Mouse (Mus musculus) forebrain, embryonic 16.5 days (tissue): ENCODE data around the gene D430041D05Rik. TPM values are rescaled to one million over a fixed set of nuclear protein-coding genes. Genes with fewer than 3 reads are reported as not detected.
A peak's percentile ranks its signal among the peaks of the same experiment; 100 is the strongest.

Source experiments
- ATAC-seq: fragments of 200-750 bp; cut with Nextera tagmentation; 2 replicates; pipeline ENCODE4 v1.8.0; 2017; ENCODE audit warnings: mild to moderate bottlenecking, moderate library complexity
- H3K27ac ChIP-seq: fragments of 300-500 bp; sonication (generic); 2 replicates; pipeline ENCODE4 v1.5.1; 2014; ENCODE audit warnings: low read length, control low read depth
- H3K27me3 ChIP-seq: fragments of 300-500 bp; sonication (generic); replicated peaks from 2 replicates; pipeline ENCODE4 v1.6.1; 2014; ENCODE audit warnings: low read length; ENCODE audit not compliant: control insufficient read depth, insufficient read depth
- H3K36me3 ChIP-seq: fragments of 300-500 bp; sonication (generic); 2 replicates; pipeline ENCODE4 v1.6.1; 2014; ENCODE audit not compliant: control insufficient read depth, insufficient read depth
- H3K4me1 ChIP-seq: fragments of 300-500 bp; sonication (generic); replicated peaks from 2 replicates; pipeline ENCODE4 v1.6.1; 2014; ENCODE audit warnings: low read length; ENCODE audit not compliant: control insufficient read depth, insufficient read depth
- H3K4me2 ChIP-seq: fragments of 300-500 bp; sonication (generic); 2 replicates; pipeline ENCODE4 v1.6.1; 2014; ENCODE audit warnings: mild to moderate bottlenecking, low read length, control low read depth
- H3K4me3 ChIP-seq: fragments of 300-500 bp; sonication (generic); replicated peaks from 2 replicates; pipeline ENCODE4 v1.5.1; 2014; ENCODE audit warnings: mild to moderate bottlenecking, low read length, control low read depth
- H3K9ac ChIP-seq: fragments of 300-500 bp; sonication (generic); replicated peaks from 2 replicates; pipeline ENCODE4 v1.6.1; 2014; ENCODE audit warnings: low read depth, low read length, control low read depth
- H3K9me3 ChIP-seq: fragments of 300-500 bp; sonication (generic); 2 replicates; pipeline ENCODE4 v1.6.1; 2016; ENCODE audit warnings: low read length; ENCODE audit not compliant: control insufficient read depth
- WGBS: fragments of 180-500 bp; shearing (Covaris S2); extraction: QIAGEN DNeasy Blood & Tissue Kit; methylation state at CpG from one replicate; pipeline ENCODE4 v1.1.7; 2014; 5-methylcytosine and 5-hydroxymethylcytosine counted together
- polyA plus RNA-seq: library from polyadenylated mRNA; unstranded; fragments of >200 nt; fragmentation: Nextera tagmentation; extraction: Ambion mirVana; gene quantifications from 2 replicates; pipeline ENCODE4 v1.2.1, GENCODE M21; 2015

Gene D430041D05Rik
- polyA plus RNA-seq, 1 experiment from 2014 or later: 14.9 TPM

DNA sequence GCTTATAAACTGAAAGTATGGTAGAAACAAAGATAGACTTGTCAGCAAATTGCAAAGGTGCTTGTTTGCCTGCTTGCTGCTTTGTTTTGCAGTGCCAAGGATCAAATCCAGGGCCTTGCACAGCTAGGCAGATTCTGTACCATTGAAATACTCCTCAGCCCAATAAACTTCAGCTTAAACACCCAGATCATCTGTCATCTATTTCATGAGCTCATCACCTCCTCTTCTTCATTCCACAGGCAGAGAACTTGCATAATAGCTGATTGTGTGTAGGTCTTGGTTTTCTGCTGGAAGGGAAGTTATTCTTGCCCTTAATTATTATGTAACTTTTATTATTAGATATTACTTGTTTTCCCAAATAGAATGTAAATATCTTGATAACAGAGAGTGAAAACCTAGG lies 73.2 kb downstream of the D430041D05Rik start:
- no peak for ATAC-seq
- no peaks in the 10 kb centered on the region for H3K27me3 ChIP-seq
- H3K36me3 ChIP-seq: no peaks in the 10 kb centered on the region
- H3K4me2 ChIP-seq: no peak overlapping the region
- H3K4me3 ChIP-seq: no peak overlapping the region
- H3K9me3 ChIP-seq: no peaks in the 10 kb centered on the region
- H3K9ac ChIP-seq: no peak overlapping the region
- H3K4me1 ChIP-seq: peaks cover 7% of the 10 kb centered on the region
- no peak overlapping the region for H3K27ac ChIP-seq

DNA sequence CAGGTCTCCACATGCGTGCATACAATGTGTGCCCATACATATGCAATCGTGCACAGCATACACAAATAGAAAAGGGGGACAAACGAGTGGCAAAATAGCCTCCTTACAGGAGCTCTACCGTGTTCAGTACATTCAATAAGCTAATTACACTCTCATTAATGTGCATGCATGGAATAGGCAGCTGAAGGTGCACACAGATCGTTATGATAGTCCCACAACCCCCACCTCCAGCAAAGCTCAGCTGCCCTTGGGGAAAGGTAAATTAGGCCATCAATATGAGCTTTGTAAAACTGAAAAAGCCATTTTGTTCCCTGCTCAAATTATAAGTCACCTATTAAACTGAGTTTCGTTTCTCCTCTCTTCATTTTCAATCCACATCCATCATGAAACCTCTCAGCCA lies 75.0 kb downstream of the D430041D05Rik start:
- no peaks in the 10 kb centered on the region for H3K9me3 ChIP-seq
- WGBS: 23% methylated on average over 6 of the region's 6 CpGs
- H3K9ac ChIP-seq: no peak overlapping the region
- H3K36me3 ChIP-seq: no peaks in the 10 kb centered on the region
- no peaks in the 10 kb centered on the region for H3K27me3 ChIP-seq
- no peak for ATAC-seq
- no peak overlapping the region for H3K4me2 ChIP-seq
- peaks cover 7% of the 10 kb centered on the region for H3K4me1 ChIP-seq
- H3K4me3 ChIP-seq: no peak overlapping the region
- H3K27ac ChIP-seq: no peak overlapping the region

DNA sequence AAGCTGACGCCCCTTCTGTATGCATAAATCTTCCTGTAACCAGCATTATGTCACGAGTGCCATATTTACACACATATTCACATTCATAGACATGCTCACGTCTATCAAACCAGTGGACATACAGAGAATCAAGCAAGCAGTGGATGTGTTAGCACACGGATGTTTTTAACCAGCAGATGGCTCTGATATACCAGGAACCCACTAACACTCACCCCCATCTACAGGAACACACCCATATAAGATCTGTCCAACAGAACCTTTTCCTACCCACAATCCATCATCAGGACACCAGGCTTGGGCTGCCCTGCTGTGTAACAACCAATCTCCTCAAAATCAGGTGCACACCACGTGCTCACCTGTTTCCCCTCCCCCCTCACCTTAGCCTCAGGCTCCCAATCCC lies 76.9 kb downstream of the D430041D05Rik start:
- 66% methylated on average over 5 of the region's 5 CpGs for WGBS
- Histone ChIP-seq H3K9ac (no peak overlapping the region), H3K4me3 (no peak overlapping the region), H3K4me1 (peaks cover 7% of the 10 kb centered on the region), H3K9me3 (no peaks in the 10 kb centered on the region), H3K27me3 (no peaks in the 10 kb centered on the region), H3K27ac (no peak overlapping the region), H3K36me3 (no peaks in the 10 kb centered on the region), H3K4me2 (no peak overlapping the region)
- ATAC-seq: peak; percentile 49; the same call in 1 of the 2 replicates

DNA sequence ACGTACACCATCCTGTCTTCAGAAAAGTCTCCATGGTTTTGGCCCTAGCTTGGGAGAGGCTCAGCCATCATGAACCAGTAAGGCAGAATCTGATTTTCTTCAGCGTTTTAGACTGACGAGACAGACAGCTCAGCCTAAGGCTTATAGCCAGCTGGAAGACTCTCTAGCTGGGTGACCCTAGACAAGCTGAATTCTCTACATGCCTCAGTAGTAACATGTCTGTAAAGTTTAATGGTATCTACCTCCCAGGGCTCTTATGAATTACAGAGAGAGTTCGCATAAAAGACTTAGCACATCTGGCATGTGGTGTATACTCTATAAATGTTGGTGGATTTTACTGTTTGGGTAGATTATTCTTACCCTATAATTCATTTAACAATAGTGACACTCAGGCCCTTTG lies 78.1 kb downstream of the D430041D05Rik start:
- H3K4me1 ChIP-seq: peaks cover 8% of the 10 kb centered on the region
- no peak overlapping the region for H3K4me2 ChIP-seq
- no peak for ATAC-seq
- no peaks in the 10 kb centered on the region for H3K9me3 ChIP-seq
- no peaks in the 10 kb centered on the region for H3K36me3 ChIP-seq
- no peaks in the 10 kb centered on the region for H3K27me3 ChIP-seq
- no peak overlapping the region for H3K9ac ChIP-seq
- no peak overlapping the region for H3K4me3 ChIP-seq
- 67% methylated on average over 4 of the region's 4 CpGs for WGBS
- H3K27ac ChIP-seq: no peak overlapping the region

DNA sequence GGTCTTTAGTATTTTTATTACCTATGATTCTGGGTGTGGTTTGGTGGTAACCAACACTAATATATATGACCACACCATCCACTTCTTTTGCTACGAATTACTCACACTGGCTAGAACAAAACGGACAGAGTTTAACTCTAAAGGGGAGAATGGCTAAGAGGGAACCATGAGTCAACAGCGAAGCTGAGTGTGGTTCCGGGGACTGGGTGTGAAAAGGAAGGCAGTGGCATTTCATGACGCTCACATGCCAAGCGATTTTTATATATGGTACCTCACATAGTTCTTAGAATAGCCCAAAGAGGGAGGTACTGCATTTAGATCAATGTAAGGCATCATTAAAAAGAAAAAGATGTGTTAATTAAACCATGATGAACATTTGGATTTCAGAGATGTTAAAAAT lies 79.6 kb downstream of the D430041D05Rik start:
- Histone ChIP-seq H3K36me3 (no peaks in the 10 kb centered on the region), H3K27ac (no peak overlapping the region), H3K9me3 (no peaks in the 10 kb centered on the region), H3K27me3 (no peaks in the 10 kb centered on the region), H3K4me3 (no peak overlapping the region), H3K4me1 (peaks cover 17% of the 10 kb centered on the region), H3K9ac (no peak overlapping the region), H3K4me2 (no peak overlapping the region)
- 94% methylated on average over 6 of the region's 6 CpGs for WGBS
- ATAC-seq: no peak

DNA sequence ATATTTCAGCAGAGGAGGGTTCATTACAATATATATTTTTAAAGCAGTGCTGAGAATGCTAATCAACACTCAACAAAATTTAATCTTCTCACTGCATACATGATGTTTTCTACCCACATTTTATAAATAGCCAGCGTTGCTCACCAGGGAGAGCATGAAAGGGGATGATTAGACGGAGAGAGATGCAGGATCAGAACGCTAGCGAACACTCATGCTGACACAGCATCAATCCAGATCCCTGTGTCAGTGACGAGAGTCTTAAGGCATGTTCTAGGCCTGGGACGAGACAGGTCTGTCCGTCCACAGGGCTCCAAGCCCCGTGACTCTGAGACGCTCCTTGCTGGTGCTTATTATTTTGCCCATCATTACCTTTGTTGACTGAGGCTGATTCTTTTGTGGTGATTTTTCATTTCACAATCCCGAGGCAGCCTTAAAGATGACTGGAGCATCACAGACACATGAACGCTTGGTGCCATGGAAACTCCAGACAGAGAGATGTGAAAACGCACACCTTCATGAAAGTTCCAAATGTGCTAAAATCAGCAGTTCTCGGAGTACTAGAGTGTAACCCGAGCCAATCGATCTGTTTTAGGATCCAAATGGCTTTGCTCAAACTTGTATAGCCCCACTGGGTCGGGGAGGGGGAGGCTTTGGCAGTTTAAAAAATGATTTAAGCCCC lies 83.6 kb downstream of the D430041D05Rik start:
- Histone ChIP-seq H3K27ac (peak overlapping the region; percentile 76), H3K4me1 (peaks cover 10% of the 10 kb centered on the region), H3K9ac (peak overlapping the region; percentile 29; the same call in 1 of the 2 replicates), H3K36me3 (no peaks in the 10 kb centered on the region), H3K4me2 (peak overlapping the region; percentile 9; the same call in 1 of the 2 replicates), H3K9me3 (no peaks in the 10 kb centered on the region), H3K4me3 (no peak overlapping the region), H3K27me3 (no peaks in the 10 kb centered on the region)
- ATAC-seq: peak; percentile 54
- WGBS: 65% methylated on average over 16 of the region's 16 CpGs

DNA sequence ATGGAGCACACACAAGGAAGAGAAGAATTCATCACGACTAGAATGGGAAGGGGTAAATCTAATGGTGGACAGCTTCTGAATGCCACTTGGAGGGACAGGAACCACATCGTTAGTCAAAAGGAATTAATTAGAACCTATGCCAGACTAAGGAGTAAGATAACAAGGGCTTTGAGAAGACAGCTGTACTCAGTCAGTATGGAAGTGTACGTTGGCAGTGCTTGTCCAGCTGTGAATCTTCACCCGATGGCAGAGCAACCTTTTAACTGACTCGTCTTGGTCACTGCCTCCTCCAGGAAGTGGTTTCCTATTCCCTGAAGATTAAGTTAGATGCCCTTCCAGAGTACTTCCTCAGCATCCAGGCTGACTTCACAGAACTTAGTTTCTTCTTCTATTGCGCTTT lies 87.0 kb downstream of the D430041D05Rik start:
- Histone ChIP-seq H3K4me3 (no peak overlapping the region), H3K9me3 (no peaks in the 10 kb centered on the region), H3K27ac (no peak overlapping the region), H3K4me2 (no peak overlapping the region), H3K27me3 (no peaks in the 10 kb centered on the region), H3K9ac (no peak overlapping the region), H3K36me3 (no peaks in the 10 kb centered on the region), H3K4me1 (peaks cover 21% of the 10 kb centered on the region)
- WGBS: 42% methylated on average over 6 of the region's 6 CpGs
- ATAC-seq: no peak

DNA sequence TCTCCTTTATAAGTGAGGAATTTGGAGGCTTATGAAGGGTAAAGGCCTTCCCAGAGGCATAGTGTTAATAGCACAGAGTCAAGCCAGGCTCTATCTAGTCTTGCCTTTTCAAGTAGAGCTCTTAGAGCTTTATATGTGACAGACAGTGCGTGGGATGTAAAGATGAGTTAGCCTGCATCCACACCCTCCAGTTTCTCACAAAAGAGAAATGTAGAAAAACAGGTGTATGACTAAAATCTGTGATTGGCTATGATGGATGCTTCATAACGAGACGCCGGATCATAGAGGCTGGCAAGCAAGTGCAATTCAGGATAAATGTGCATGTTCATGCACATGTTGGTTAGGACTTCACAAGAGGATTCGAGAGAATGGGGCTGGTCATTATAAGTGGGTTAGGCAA lies 87.5 kb downstream of the D430041D05Rik start:
- no peaks in the 10 kb centered on the region for H3K36me3 ChIP-seq
- H3K4me3 ChIP-seq: no peak overlapping the region
- peaks cover 26% of the 10 kb centered on the region for H3K4me1 ChIP-seq
- no peaks in the 10 kb centered on the region for H3K9me3 ChIP-seq
- H3K27me3 ChIP-seq: no peaks in the 10 kb centered on the region
- no peak overlapping the region for H3K27ac ChIP-seq
- ATAC-seq: no peak
- H3K9ac ChIP-seq: no peak overlapping the region
- WGBS: 60% methylated on average over 5 of the region's 5 CpGs
- no peak overlapping the region for H3K4me2 ChIP-seq

DNA sequence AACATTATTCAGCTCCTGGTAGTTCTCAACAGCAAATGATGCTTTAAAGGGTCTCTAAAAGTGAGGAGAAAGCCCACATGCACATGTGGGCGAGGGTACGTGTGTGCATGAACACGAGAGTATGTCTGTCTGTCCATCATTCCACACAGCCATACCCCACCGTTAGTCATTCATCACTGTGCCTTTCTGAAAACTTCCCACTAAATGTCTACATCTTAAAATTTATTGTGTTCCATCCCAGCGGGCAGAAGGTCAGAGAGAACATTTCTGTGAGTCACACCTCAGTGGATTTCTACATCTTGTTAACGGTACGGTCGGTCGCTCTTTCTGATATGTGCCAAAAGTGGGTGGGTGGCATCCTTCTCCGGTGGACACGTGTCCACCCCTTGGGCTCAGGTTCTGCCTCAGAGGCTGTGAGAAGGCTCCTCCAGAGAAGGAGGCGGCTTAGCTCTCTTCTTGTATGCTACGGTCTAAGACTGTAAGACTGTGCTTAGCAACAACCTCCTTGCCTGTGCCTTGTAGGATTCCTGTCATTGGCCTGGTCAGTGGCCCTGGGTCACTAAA lies 90.7 kb downstream of the D430041D05Rik start:
- Histone ChIP-seq H3K9ac (no peak overlapping the region), H3K4me1 (peaks cover 37% of the 10 kb centered on the region), H3K4me3 (no peak overlapping the region), H3K27me3 (no peaks in the 10 kb centered on the region), H3K4me2 (no peak overlapping the region), H3K9me3 (no peaks in the 10 kb centered on the region), H3K36me3 (no peaks in the 10 kb centered on the region), H3K27ac (no peak overlapping the region)
- ATAC-seq: no peak
- 93% methylated on average over 13 of the region's 13 CpGs for WGBS
